Mouse (Mus musculus) midbrain, embryonic 13.5 days (tissue): ENCODE data around the gene Ldlrap1. TPM values are rescaled to one million over a fixed set of nuclear protein-coding genes. Genes with fewer than 3 reads are reported as not detected.
A peak's percentile ranks its signal among the peaks of the same experiment; 100 is the strongest.

Experiments used
- ATAC-seq: fragments of 200-750 bp; cut with Nextera tagmentation; 2 replicates; pipeline ENCODE4 v1.8.0; 2017; ENCODE audit warnings: mild to moderate bottlenecking, moderate TSS enrichment, moderate library complexity
- H3K27ac ChIP-seq: fragments of 300-500 bp; sonication (generic); 2 replicates; pipeline ENCODE4 v1.5.1; 2015; ENCODE audit warnings: inconsistent platforms, mild to moderate bottlenecking, moderate library complexity
- H3K27me3 ChIP-seq: fragments of 300-500 bp; sonication (generic); 2 replicates; pipeline ENCODE4 v1.6.1; 2015; ENCODE audit warnings: mild to moderate bottlenecking, inconsistent platforms
- H3K36me3 ChIP-seq: fragments of 300-500 bp; sonication (generic); 2 replicates; pipeline ENCODE4 v1.6.1; 2015; ENCODE audit warnings: mild to moderate bottlenecking, inconsistent platforms
- H3K4me1 ChIP-seq: fragments of 300-500 bp; sonication (generic); replicated peaks from 2 replicates; pipeline ENCODE4 v1.6.1; 2015; ENCODE audit warnings: inconsistent platforms
- H3K4me2 ChIP-seq: fragments of 300-500 bp; sonication (generic); replicated peaks from 2 replicates; pipeline ENCODE4 v1.6.1; 2015; ENCODE audit warnings: moderate library complexity, mild to moderate bottlenecking, inconsistent platforms
- H3K4me3 ChIP-seq: fragments of 300-500 bp; sonication (generic); replicated peaks from 2 replicates; pipeline ENCODE4 v1.5.1; 2015; ENCODE audit warnings: mild to moderate bottlenecking, inconsistent platforms
- H3K9ac ChIP-seq: fragments of 300-500 bp; sonication (generic); replicated peaks from 2 replicates; pipeline ENCODE4 v1.6.1; 2015; ENCODE audit warnings: mild to moderate bottlenecking, inconsistent platforms
- H3K9me3 ChIP-seq: fragments of 300-500 bp; sonication (generic); 2 replicates; pipeline ENCODE4 v1.6.1; 2016; ENCODE audit warnings: mild to moderate bottlenecking, inconsistent platforms
- WGBS: fragments of 180-500 bp; shearing (Covaris S2); methylation state at CpG from one replicate; pipeline ENCODE4 v1.1.7; 2015; 5-methylcytosine and 5-hydroxymethylcytosine counted together
- polyA plus RNA-seq: library from polyadenylated mRNA; unstranded; fragments of >200 nt; fragmentation: Nextera tagmentation; extraction: Ambion mirVana; gene quantifications from 2 replicates; pipeline ENCODE4 v1.2.1, GENCODE M21; 2015

The Ldlrap1 gene
- polyA plus RNA-seq, 1 experiment from 2014 or later = 3.4 TPM

- WGBS = 86% methylated on average over 16 of the region's 16 CpGs
- H3K27ac ChIP-seq = no peak overlapping the region
- no peak for ATAC-seq
- H3K4me2 ChIP-seq = no peak overlapping the region
- H3K4me3 ChIP-seq = no peak overlapping the region
- no peaks in the 10 kb centered on the region for H3K27me3 ChIP-seq
- no peaks in the 10 kb centered on the region for H3K9me3 ChIP-seq
- H3K4me1 ChIP-seq = peaks cover 9% of the 10 kb centered on the region
- no peaks in the 10 kb centered on the region for H3K36me3 ChIP-seq
- no peak overlapping the region for H3K9ac ChIP-seq
Measured at GRCm38 (mm10) chr4:134745900-134746661, 21.7 kb downstream of the Ldlrap1 start.

GRCm38 (mm10) chr4:134743881-134744633 lies 23.8 kb downstream of the Ldlrap1 start:
- Histone ChIP-seq H3K27ac (no peak overlapping the region), H3K36me3 (no peaks in the 10 kb centered on the region), H3K4me1 (peaks cover 9% of the 10 kb centered on the region), H3K4me3 (no peak overlapping the region), H3K9ac (no peak overlapping the region; the same call in 1 of the 2 replicates), H3K4me2 (no peak overlapping the region), H3K9me3 (no peaks in the 10 kb centered on the region), H3K27me3 (no peaks in the 10 kb centered on the region)
- no peak for ATAC-seq
- WGBS = 43% methylated on average over 16 of the region's 16 CpGs

GRCm38 (mm10) chr4:134741949-134742348 lies 25.9 kb downstream of the Ldlrap1 start:
- Histone ChIP-seq H3K36me3 (no peaks in the 10 kb centered on the region), H3K9ac (no peak overlapping the region), H3K4me2 (no peak overlapping the region), H3K27ac (no peak overlapping the region), H3K4me1 (peaks cover 16% of the 10 kb centered on the region), H3K9me3 (no peaks in the 10 kb centered on the region), H3K27me3 (no peaks in the 10 kb centered on the region), H3K4me3 (no peak overlapping the region)
- 79% methylated on average over 8 of the region's 8 CpGs for WGBS
- ATAC-seq = no peak

GRCm38 (mm10) chr4:134740186-134740585 lies 27.6 kb downstream of the Ldlrap1 start:
- Histone ChIP-seq H3K4me2 (no peak overlapping the region), H3K27me3 (no peaks in the 10 kb centered on the region), H3K27ac (no peak overlapping the region), H3K9me3 (no peaks in the 10 kb centered on the region), H3K4me3 (no peak overlapping the region), H3K36me3 (no peaks in the 10 kb centered on the region), H3K9ac (no peak overlapping the region), H3K4me1 (peaks cover 16% of the 10 kb centered on the region)
- no peak for ATAC-seq
- 91% methylated on average over 4 of the region's 4 CpGs for WGBS

GRCm38 (mm10) chr4:134739530-134739929 lies 28.3 kb downstream of the Ldlrap1 start:
- WGBS = 84% methylated on average over 3 of the region's 3 CpGs

GRCm38 (mm10) chr4:134737365-134737910 lies 30.4 kb downstream of the Ldlrap1 start:
- WGBS = 50% methylated on average over 14 of the region's 14 CpGs
- no peak overlapping the region for H3K4me2 ChIP-seq
- 0 out of 2 replicates have a peak, but pooled peaks cover 4% of the 10 kb centered on the region for H3K27me3 ChIP-seq
- H3K9ac ChIP-seq = no peak overlapping the region
- H3K27ac ChIP-seq = no peak overlapping the region
- no peaks in the 10 kb centered on the region for H3K36me3 ChIP-seq
- no peak overlapping the region for H3K4me3 ChIP-seq
- H3K4me1 ChIP-seq = peaks cover 12% of the 10 kb centered on the region; the same call in 1 of the 2 replicates
- no peaks in the 10 kb centered on the region for H3K9me3 ChIP-seq
- ATAC-seq = no peak

More at GRCm38 (mm10) chr4:134739530-134739929, 28.3 kb downstream of the Ldlrap1 start:
- Histone ChIP-seq H3K9ac (no peak overlapping the region), H3K4me2 (no peak overlapping the region), H3K36me3 (no peaks in the 10 kb centered on the region), H3K4me3 (no peak overlapping the region), H3K9me3 (no peaks in the 10 kb centered on the region), H3K27ac (no peak overlapping the region), H3K27me3 (0 out of 2 replicates have a peak, but pooled peaks cover 3% of the 10 kb centered on the region), H3K4me1 (peaks cover 16% of the 10 kb centered on the region)
- no peak for ATAC-seq

- no peak overlapping the region for H3K4me2 ChIP-seq
- H3K9me3 ChIP-seq = no peaks in the 10 kb centered on the region
- H3K4me1 ChIP-seq = peaks cover 12% of the 10 kb centered on the region; the same call in 1 of the 2 replicates
- no peak overlapping the region for H3K4me3 ChIP-seq
- no peak overlapping the region for H3K9ac ChIP-seq
- ATAC-seq = no peak
- no peaks in the 10 kb centered on the region for H3K36me3 ChIP-seq
- no peak overlapping the region for H3K27ac ChIP-seq
- H3K27me3 ChIP-seq = 0 out of 2 replicates have a peak, but pooled peaks cover 4% of the 10 kb centered on the region
- 76% methylated on average over 7 of the region's 7 CpGs for WGBS
Measured at GRCm38 (mm10) chr4:134736147-134736546, 31.7 kb downstream of the Ldlrap1 start.

- ATAC-seq = no peak
- Histone ChIP-seq H3K27ac (no peak overlapping the region), H3K4me1 (peaks cover 22% of the 10 kb centered on the region), H3K9me3 (no peaks in the 10 kb centered on the region), H3K36me3 (no peaks in the 10 kb centered on the region), H3K27me3 (peaks cover 8% of the 10 kb centered on the region; the same call in 1 of the 2 replicates), H3K4me3 (no peak overlapping the region), H3K9ac (no peak overlapping the region), H3K4me2 (no peak overlapping the region)
- WGBS = 61% methylated on average over 9 of the region's 9 CpGs
Measured at GRCm38 (mm10) chr4:134734629-134735081, 33.2 kb downstream of the Ldlrap1 start.

- peaks cover 8% of the 10 kb centered on the region; the same call in 1 of the 2 replicates for H3K27me3 ChIP-seq
- peaks cover 24% of the 10 kb centered on the region for H3K4me1 ChIP-seq
- no peak overlapping the region for H3K4me2 ChIP-seq
- WGBS = 10% methylated on average over 13 of the region's 13 CpGs
- no peak overlapping the region for H3K4me3 ChIP-seq
- no peak overlapping the region for H3K27ac ChIP-seq
- no peaks in the 10 kb centered on the region for H3K9me3 ChIP-seq
- no peaks in the 10 kb centered on the region for H3K36me3 ChIP-seq
- ATAC-seq = 0 out of 2 replicates have a peak, but pooled peaks have one; percentile 37
- H3K9ac ChIP-seq = no peak overlapping the region
Measured at GRCm38 (mm10) chr4:134734038-134734628, 33.7 kb downstream of the Ldlrap1 start.

GRCm38 (mm10) chr4:134733371-134733770 lies 34.5 kb downstream of the Ldlrap1 start:
- Histone ChIP-seq H3K9me3 (no peaks in the 10 kb centered on the region), H3K9ac (no peak overlapping the region), H3K4me2 (no peak overlapping the region), H3K36me3 (no peaks in the 10 kb centered on the region), H3K4me3 (no peak overlapping the region), H3K4me1 (peaks cover 24% of the 10 kb centered on the region), H3K27ac (no peak overlapping the region), H3K27me3 (peaks cover 8% of the 10 kb centered on the region; the same call in 1 of the 2 replicates)
- 37% methylated on average over 9 of the region's 9 CpGs for WGBS
- ATAC-seq = no peak

GRCm38 (mm10) chr4:134730106-134730505 lies 37.7 kb downstream of the Ldlrap1 start:
- H3K9me3 ChIP-seq = no peaks in the 10 kb centered on the region
- no peaks in the 10 kb centered on the region for H3K36me3 ChIP-seq
- peaks cover 8% of the 10 kb centered on the region; the same call in 1 of the 2 replicates for H3K27me3 ChIP-seq
- no peak overlapping the region for H3K9ac ChIP-seq
- ATAC-seq = 0 out of 2 replicates have a peak, but pooled peaks have one; percentile 44
- H3K4me2 ChIP-seq = no peak overlapping the region
- H3K27ac ChIP-seq = no peak overlapping the region
- peaks cover 18% of the 10 kb centered on the region for H3K4me1 ChIP-seq
- WGBS = 4% methylated on average over 8 of the region's 8 CpGs
- no peak overlapping the region for H3K4me3 ChIP-seq
